Mouse (Mus musculus) E14TG2a.4 (cell line): ENCODE measurements around the gene Krt18.
A peak's percentile ranks its signal among the peaks of the same experiment; 100 is the strongest.
"Not testable (repeated sequence)": the region's sequence is repeated elsewhere in the genome, so short reads cannot be mapped to it uniquely, and the experiment has no call there.

Source experiments
- H3K27me3 ChIP-seq: 2 replicates; pipeline ENCODE4 v1.6.1; 2014; ENCODE audit warnings: low read length, control low read depth; ENCODE audit not compliant: insufficient read depth
- H3K36me3 ChIP-seq: 2 replicates; pipeline ENCODE4 v1.6.1; 2014; ENCODE audit warnings: low read length, control low read depth; ENCODE audit not compliant: insufficient read depth
- H3K4me1 ChIP-seq: replicated peaks from 2 replicates; pipeline ENCODE4 v1.6.1; 2014; ENCODE audit warnings: low read depth, low read length, control low read depth
- H3K4me3 ChIP-seq: replicated peaks from 2 replicates; pipeline ENCODE4 v1.5.1; 2014; ENCODE audit warnings: mild to moderate bottlenecking, low read length
- H3K9me3 ChIP-seq: 2 replicates; pipeline ENCODE4 v1.6.1; 2014; ENCODE audit warnings: low read length, control low read depth
- CTCF ChIP-seq: conservative IDR thresholded peaks from 2 replicates; pipeline ENCODE4 v1.5.1; 2014; ENCODE audit warnings: low read length
- NANOG ChIP-seq: IDR thresholded peaks from 2 replicates; pipeline ENCODE4 v1.6.1; 2014; ENCODE audit warnings: borderline replicate concordance, low read length, mixed read lengths
- POU5F1 ChIP-seq: IDR thresholded peaks from 2 replicates; pipeline ENCODE4 v1.6.1; 2014; ENCODE audit warnings: low read length, borderline replicate concordance

Krt18 gene

DNA sequence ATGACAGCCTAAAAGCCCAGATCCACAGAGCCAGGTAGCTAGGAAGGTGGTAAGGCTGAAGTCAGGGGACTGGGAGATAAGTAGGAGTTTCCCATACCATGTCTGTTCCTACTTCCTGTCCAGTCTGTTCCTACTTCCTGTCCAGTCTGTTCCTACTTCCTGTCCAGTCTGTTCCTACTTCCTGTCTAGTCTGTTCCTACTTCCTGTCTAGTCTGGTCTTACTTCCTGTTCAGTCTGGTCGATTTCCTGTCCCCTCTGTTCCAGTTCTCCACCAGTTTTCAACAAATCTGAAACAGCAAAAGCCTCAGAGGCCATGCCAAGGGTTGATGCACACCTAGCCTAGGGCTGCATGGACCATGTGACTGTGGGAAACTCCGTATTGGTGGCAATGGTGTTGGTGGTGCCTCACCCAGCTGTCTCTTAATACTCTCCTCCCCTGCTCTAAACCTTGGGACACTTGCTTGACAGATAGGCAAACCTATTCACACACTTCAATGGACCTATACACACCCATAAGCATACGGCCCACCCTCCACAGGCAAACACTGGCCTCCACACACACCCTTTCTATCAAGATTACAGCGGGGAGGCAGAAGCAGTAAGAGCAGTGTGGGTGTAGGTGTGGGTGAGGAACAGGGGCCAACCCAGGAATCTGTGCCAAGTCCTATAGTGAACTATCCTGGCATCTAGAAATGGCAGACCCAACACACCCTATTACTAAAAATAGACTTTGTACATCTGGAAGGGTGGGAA is 32.3 kb upstream of the Krt18 start:
- H3K4me1 ChIP-seq, result peaks cover 35% of the 10 kb centered on the region
- no peak overlapping the region for H3K4me3 ChIP-seq
- no peaks in the 10 kb centered on the region for H3K36me3 ChIP-seq
- no peak for TF ChIP-seq POU5F1
- H3K27me3 ChIP-seq, result peaks cover 21% of the 10 kb centered on the region
- H3K9me3 ChIP-seq, result peaks cover 16% of the 10 kb centered on the region

DNA sequence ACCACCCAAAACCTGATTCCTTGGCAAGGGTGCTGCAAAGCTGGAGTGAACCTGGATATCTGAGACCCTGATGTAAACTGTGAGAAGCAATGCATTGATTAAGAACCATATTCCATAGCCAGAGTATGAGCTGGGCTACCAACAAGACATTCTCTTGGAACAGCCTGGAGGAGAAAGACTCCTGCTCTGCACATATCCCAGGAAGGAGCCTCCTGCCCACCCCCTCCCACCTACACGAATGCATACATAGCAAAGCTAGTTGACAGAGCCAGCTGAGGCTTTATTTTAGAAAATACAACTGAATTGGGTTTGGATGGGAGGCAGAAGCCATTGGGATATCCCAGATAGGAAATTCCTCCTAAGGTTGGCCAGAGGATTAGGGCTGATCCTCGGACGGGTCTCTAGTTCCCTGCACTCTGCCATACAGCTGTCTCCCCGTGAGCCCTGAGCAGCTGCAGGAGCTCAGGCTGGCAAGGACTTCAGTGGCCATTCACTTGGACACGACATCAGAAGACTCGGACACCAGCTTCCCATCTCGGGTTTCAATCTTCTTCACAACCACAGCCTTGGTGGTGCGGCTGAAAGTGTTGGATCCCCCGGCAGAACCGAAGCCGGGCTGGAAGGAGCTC is 31.4 kb upstream of the Krt18 start:
- Histone ChIP-seq H3K27me3 (peaks cover 27% of the 10 kb centered on the region), H3K4me1 (peaks cover 28% of the 10 kb centered on the region), H3K9me3 (peaks cover 16% of the 10 kb centered on the region)
- H3K4me3 ChIP-seq, H3K36me3 ChIP-seq: not testable (repeated sequence)

DNA sequence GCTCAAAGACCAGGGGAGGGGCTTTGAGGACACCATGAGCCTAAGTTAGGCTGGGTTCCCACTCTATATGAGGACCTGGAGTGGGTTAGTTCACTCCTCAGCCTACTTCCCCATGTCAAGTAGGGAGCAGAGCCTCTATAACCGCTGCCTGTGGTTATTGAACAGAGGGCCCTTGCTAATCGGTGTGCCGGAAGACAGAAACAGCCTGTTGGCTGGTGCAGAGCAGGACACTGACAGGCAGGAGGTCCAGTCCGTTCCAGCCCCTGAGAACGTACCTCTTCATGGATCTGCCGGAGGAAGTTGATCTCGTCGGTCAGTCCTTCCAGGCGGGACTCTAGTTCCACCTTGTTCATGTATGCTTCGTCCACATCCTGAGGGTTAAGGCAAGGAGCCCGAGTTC is 28.8 kb upstream of the Krt18 start:
- peaks cover 49% of the 10 kb centered on the region for H3K27me3 ChIP-seq
- TF ChIP-seq NANOG (no peak), CTCF (no peak), POU5F1 (no peak)

DNA sequence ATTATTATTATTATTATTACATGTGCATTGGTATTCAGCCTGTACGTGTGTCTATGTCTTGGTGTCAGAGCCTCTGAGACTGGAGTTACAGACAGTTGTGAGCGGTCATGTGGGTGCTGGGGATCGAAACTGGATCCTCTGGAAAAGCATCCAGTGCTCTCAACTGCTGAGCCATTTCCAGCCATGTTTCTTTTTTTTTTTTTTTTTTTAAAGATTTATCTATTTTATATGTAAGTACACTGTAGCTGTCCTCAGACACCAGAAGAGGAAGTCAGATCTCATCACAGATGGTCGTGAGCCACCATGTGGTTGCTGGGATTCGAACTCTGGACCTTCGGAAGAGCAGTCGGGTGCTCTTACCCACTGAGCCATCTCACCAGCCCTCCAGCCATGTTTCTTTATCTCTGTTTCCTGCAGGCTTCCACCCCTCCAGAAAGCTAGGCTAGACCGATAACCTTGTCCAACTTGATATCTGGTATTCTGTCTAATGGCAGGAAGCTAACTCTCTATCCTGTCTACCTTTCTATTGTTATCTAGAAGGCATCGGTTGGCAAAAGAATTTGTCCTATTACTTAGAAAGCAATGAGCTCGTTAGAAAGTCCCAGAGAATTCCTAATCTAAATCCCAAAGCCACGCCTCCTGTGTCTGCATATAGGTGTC is 28.2 kb upstream of the Krt18 start:
- H3K36me3 ChIP-seq, result no peaks in the 10 kb centered on the region

More for the DNA sequence above, 28.8 kb upstream of the Krt18 start:
- Histone ChIP-seq H3K9me3 (peaks cover 13% of the 10 kb centered on the region), H3K4me3 (no peak overlapping the region), H3K36me3 (no peaks in the 10 kb centered on the region), H3K4me1 (peaks cover 52% of the 10 kb centered on the region)

DNA sequence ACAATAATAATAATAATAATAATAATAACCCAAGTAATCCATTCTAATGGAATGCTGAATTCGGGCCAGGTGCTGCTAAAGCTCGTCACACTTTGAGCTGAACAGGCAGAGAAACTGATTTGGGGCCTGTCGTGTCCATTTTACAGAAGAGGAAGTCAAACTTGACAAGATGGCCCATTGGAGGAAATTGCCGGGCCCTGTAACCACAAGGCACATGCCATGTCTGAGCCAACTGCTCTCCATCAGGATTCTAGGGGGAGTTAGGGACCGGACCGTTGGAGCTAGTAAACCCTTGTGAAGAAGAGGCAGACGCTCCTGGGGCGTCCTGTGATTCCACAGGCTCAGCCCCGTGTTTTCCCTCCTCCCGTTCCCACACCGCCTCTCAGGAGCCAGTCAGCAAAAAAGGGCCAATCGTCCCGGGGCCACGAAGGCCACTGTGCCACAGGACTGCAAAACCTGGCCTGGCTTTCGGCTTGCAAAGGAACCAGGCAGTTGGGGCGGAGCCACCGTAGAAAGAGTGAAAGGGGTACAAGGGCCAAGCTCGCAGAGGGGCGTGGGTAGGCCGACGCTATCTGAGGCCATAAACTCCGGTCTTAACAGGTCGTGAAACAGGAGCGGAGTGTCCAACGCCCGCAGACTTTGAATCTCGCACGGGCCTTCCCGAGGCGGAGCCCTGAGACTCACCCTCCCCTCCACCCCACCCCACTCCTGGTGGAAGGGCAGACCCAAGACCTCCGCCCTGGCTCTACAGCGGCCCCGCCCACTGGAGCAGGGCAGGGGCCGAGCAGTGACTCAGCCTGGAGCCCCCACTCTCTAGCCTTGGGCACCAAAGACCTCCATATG is 25.1 kb upstream of the Krt18 start:
- no peak for TF ChIP-seq NANOG
- no peak for TF ChIP-seq CTCF
- TF ChIP-seq POU5F1, result no peak
- peaks cover 84% of the 10 kb centered on the region for H3K4me1 ChIP-seq
- no peaks in the 10 kb centered on the region for H3K9me3 ChIP-seq
- peaks cover 77% of the 10 kb centered on the region for H3K27me3 ChIP-seq
- peak overlapping the region; percentile 68 for H3K4me3 ChIP-seq
- no peaks in the 10 kb centered on the region for H3K36me3 ChIP-seq

More for the DNA sequence above, 28.2 kb upstream of the Krt18 start:
- H3K27me3 ChIP-seq, result peaks cover 56% of the 10 kb centered on the region
- no peak overlapping the region for H3K4me3 ChIP-seq
- H3K9me3 ChIP-seq, result peaks cover 11% of the 10 kb centered on the region
- TF ChIP-seq CTCF (no peak), NANOG (no peak), POU5F1 (no peak)
- peaks cover 59% of the 10 kb centered on the region for H3K4me1 ChIP-seq

DNA sequence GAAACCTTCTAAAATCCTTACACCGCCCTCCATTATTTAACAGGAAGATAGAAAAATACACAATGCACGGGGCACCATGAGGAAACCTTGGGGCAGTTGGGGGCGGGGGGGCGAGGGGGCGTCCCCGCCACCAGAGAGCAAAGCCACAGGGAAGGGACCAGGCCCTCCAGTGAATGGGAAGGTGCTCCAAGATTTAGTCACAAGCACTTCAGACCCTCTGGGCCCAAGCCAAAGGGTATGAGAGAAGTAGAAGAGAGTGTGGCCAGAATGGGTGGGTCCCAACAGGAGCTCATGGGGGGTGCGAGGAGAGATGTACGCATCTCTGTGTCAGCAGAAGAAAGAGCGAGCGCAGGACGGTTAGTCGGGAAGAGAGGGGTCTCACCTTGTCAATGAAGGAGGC is 24.5 kb upstream of the Krt18 start:
- Histone ChIP-seq H3K27me3 (peaks cover 81% of the 10 kb centered on the region), H3K4me3 (peak overlapping the region; percentile 68), H3K4me1 (peaks cover 82% of the 10 kb centered on the region), H3K36me3 (no peaks in the 10 kb centered on the region), H3K9me3 (no peaks in the 10 kb centered on the region)
- TF ChIP-seq NANOG, result no peak
- TF ChIP-seq POU5F1, result no peak
- no peak for TF ChIP-seq CTCF

DNA sequence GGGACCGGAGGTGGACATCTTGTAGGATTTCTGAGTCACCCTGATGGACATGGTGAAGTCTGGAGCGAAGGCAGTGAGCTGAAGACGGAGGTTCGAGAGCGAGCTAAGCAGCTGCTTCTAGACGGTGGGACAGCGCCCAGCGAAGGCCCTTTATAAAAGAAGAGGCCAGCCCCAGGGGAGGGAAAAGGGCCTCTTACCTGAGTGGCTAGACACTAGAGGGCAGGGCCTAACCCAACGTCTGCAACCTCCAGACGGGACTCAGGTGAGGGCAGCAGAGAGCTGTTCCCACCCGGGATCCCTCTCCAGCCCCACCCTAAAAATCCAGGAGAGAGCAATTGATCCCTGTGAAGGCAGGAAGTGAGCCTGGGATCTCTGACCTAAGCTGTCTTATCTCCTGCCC is 23.8 kb upstream of the Krt18 start, which contains the start of gene Krt8:
TSS of gene Krt8 (minus strand) at position 294 of the 400 bp plus-strand sequence.
- peaks cover 84% of the 10 kb centered on the region for H3K27me3 ChIP-seq
- peaks cover 85% of the 10 kb centered on the region for H3K4me1 ChIP-seq
- no peaks in the 10 kb centered on the region for H3K9me3 ChIP-seq
- H3K4me3 ChIP-seq, result peak within 1 kb of the TSS; percentile 68
- no peaks in the 10 kb centered on the region for H3K36me3 ChIP-seq
- TF ChIP-seq NANOG, result no peak
- TF ChIP-seq POU5F1, result no peak
- no peak for TF ChIP-seq CTCF

DNA sequence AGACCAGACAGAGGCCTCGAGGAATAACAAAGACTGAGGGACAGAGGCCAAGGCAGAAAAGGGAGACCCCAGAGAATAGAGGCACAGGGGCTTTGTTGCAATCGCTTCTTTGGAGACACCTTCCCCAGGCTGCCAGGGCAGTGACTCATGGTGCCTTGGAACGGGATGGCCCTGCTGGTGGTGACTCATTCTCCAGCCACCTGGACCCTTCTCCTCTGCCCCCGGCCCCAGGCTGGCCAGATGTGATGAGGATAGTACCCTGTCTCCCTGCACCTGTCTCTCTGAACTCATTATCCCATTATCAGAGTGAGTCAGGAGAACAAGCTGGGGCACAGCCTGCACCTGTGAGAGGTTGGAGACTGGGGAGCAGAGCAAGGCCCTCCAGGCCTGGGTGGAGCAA is 22.7 kb upstream of the Krt18 start:
- TF ChIP-seq NANOG, result no peak
- TF ChIP-seq CTCF, result no peak

More for the DNA sequence above, 22.7 kb upstream of the Krt18 start:
- Histone ChIP-seq H3K4me1 (peaks cover 84% of the 10 kb centered on the region), H3K36me3 (no peaks in the 10 kb centered on the region), H3K27me3 (peaks cover 86% of the 10 kb centered on the region), H3K4me3 (no peak overlapping the region), H3K9me3 (no peaks in the 10 kb centered on the region)
